Mouse (Mus musculus) lung, postnatal 36 days (tissue): ENCODE measurements around the gene Olfr560.

Experiments used
- DNase-seq: peaks from one replicate; pipeline ENCODE4 v3.0.0; 2022; ENCODE audit warnings: mixed read lengths

Gene Olfr560

GRCm38 (mm10) chr7:102759266-102759665 is at the start of gene Olfr560, which contains the start of gene Olfr78:
TSS of gene Olfr560 (minus strand) at chr7:102759366.
TSS of gene Olfr78 (minus strand) at chr7:102759471.
- DNase-seq: no peak

DNA sequence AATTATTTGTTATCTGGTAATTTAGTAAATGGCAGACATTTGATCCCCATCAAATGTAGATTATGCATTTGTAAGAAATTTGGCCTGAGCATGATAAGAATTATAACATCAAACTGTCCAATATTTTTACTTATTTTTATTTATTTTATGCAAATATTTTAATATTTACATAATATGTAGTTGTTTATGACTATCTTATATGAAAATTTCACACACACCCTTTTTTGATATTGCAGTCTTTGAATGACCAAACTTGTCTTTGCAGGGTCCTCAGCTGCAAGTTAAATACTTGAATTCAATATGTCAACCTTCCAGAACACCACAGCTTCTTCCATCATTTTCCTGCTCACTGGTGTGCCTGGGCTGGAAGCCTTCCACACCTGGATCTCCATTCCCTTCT is 44.0 kb upstream of the Olfr560 start, which contains the start of gene Olfr564:
Gene Olfr564 (plus strand): TSS at position 301 of the 400 bp plus-strand sequence.
- DNase-seq: no peak

GRCm38 (mm10) chr7:102770921-102771320 is 11.8 kb upstream of the Olfr560 start, which contains the start of gene Olfr561:
TSS of gene Olfr561 (plus strand) at chr7:102771221.
- DNase-seq: no peak

DNA sequence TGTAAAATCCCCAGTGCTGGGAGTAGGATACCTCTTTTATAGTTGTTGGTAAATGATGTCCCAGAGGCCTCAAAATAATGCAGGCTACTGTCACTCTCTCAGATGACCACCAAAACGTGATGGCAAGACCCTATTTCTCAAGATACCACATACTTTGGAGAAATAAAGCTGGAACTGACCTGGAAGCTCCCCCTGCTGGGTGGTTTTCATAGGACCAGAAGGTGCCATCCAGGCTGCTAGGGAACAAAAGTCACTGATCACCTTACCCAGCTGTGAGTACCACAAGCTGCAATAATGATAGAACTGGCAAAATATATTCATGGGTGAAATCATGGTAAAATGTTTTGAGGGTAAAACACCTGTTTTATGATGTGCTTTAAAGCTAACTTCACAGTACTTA is 7.1 kb downstream of the Olfr560 start:
- DNase-seq: peak; percentile 0

- DNase-seq: no peak
Measured at GRCm38 (mm10) chr7:102737705-102738104, 21.5 kb downstream of the Olfr560 start.

DNA sequence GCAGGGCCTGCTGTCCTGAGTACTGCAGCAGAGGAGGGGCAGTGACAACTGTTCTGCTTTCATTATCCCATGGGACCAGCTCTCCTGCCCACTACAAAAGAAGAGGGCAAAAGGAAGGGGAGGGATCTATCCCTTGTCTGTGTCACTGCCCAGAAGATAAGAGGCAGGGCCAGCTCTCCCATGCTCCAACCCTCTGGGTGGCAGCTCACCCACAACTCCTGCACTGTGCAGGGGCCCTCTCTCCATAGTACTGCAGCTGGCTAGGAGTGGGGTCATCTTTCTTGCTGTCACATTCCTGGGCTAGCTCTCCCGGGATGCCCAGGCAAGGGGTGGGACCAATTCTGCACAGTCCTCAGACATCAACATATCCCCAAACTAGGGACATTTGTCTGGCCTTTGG is 25.4 kb downstream of the Olfr560 start:
- no peak for DNase-seq

GRCm38 (mm10) chr7:102727391-102727790 is 31.8 kb downstream of the Olfr560 start, which contains the start of gene Olfr559:
TSS of gene Olfr559 (minus strand) at chr7:102727491.
- DNase-seq: no peak

GRCm38 (mm10) chr7:102718970-102719369 is 40.2 kb downstream of the Olfr560 start, which contains the start of gene Olfr33:
TSS of gene Olfr33 (minus strand) at chr7:102719070.
- DNase-seq: no peak

DNA sequence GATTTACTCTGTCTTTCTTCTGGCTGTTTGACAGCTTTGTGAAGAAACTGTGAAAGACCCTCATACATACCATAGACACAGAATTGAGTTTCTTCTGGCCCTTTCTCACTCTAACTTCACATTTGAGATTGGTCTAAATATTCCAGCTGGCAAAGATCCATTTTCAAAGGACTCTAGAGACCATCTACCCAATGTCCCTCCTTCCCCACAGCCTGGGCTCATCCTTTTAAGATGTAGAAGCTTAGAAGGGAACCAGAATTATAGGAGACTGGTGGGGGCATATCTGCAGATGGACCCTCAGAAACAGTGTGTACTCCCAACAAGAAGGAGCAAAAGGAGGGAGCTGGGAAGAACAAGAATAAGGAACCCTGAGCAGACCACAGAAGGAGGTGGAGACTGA is 57.3 kb downstream of the Olfr560 start, which contains the start of gene Olfr558:
Gene Olfr558 (plus strand): TSS at position 301 of the 400 bp plus-strand sequence.
- no peak for DNase-seq
